ENCODE assay signal across 15 mouse cellular contexts in the genomic region with DNA sequence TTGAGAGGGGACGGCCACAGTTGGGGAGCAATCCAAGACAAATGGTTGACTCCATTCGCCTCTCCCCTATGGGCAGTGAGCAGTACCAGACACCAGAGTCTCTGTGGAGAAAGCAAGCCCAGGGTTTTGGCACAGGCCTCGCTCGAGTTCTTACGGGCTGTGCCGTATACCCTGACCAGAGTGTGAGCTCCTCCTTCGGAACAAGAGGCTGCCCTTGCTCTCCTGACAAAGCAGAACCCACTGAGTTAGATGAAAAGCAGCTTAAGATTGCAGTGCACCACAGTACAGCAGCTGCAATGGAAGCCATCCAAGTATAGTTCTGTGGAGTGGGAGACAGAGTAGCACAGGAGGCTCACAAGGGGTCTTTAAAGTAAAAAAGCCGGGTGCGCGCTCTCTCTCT. TPM values are rescaled to one million over a fixed set of nuclear protein-coding genes. Genes with fewer than 3 reads are reported as not detected.
DNase-seq lines count a peak whose midpoint lies in the region; ATAC-seq and TF ChIP-seq lines count a peak whose summit lies in the region.
"Had no signal": no experiment of that assay in that cellular context is flagged by ENCODE, and none has a peak within 500 bp of the region (broad histone marks: within the 10 kb centered on the region; RNA-seq: fewer than 3 reads in every experiment).

No protein-coding gene starts in this region.

- H3K36me3 ChIP-seq in stomach, embryonic 15.5 days: no peaks in the 10 kb centered on the region

- H3K4me1 ChIP-seq in stomach, embryonic 15.5 days: peaks cover 10% of the 10 kb centered on the region; the same call in 1 of the 2 replicates

- H3K4me3 ChIP-seq in gastrocnemius, adult 2 months: peak overlapping the region; percentile 17; the same call in 1 of the 2 replicates
- H3K4me3 ChIP-seq in stomach, embryonic 15.5 days (replicated peaks): no peak overlapping the region
- H3K4me3 ChIP-seq: embryonic facial prominence, embryonic 13.5 days had no signal

- no peak for ATAC-seq in stomach, embryonic 15.5 days (ENCODE audit: insufficient read depth, low FRiP score, low read depth)

- peak overlapping the region; percentile 77 for H3K27ac ChIP-seq in gastrocnemius, adult 2 months
- 0 out of 2 replicates have a peak overlapping the region, but pooled peaks have one; percentile 23 for H3K27ac ChIP-seq in stomach, embryonic 15.5 days
- H3K27ac ChIP-seq: embryonic facial prominence, embryonic 13.5 days had no signal

- H3K27me3 ChIP-seq in stomach, embryonic 15.5 days (replicated peaks): no peaks in the 10 kb centered on the region
- H3K27me3 ChIP-seq: embryonic facial prominence, embryonic 13.5 days had no signal

- no peak for DNase-seq in gastrocnemius, adult 2 months
- no peak for DNase-seq in gastrocnemius, adult 8-10 months (ENCODE audit: low spot score in 2 of 2)
- peak; percentile 23 to 35 for DNase-seq in left cerebral cortex, postnatal 14 days (ENCODE audit: low spot score in 2 of 2)
- DNase-seq in left cerebral cortex, adult 18-20 months (ENCODE audit: low spot score in 2 of 2): no peak
- peak; percentile 58 to 61 for DNase-seq in right cerebral cortex, postnatal 10 days (ENCODE audit: low spot score in 2 of 2)
- no peak for DNase-seq in right cerebral cortex, postnatal 25 days
- no peak for DNase-seq in kidney, adult 18-20 months
- DNase-seq: B cell, adult 2 months; cerebellum, postnatal 10 days; heart, adult 18-20 months; kidney, adult 11 months had no signal

- intact Hi-C loops in gastrocnemius, adult 2 months (cut with DNase I): no loop called here
- intact Hi-C loops in left cerebral cortex, postnatal 14 days (cut with DNase I): no loop called here

- WGBS in stomach, embryonic 15.5 days: 79% methylated on average over 10 of the region's 10 CpGs

- no peak for TF ChIP-seq CTCF in gastrocnemius, adult 2 months (IDR thresholded peaks at IDR 0.05)

- no peak overlapping the region for H3K4me2 ChIP-seq in stomach, embryonic 15.5 days
- H3K4me2 ChIP-seq: embryonic facial prominence, embryonic 13.5 days had no signal

- no peak overlapping the region for H3K9ac ChIP-seq in stomach, embryonic 15.5 days
- H3K9ac ChIP-seq: embryonic facial prominence, embryonic 13.5 days had no signal

- H3K9me3 ChIP-seq in stomach, embryonic 15.5 days: no peaks in the 10 kb centered on the region
- H3K9me3 ChIP-seq: embryonic facial prominence, embryonic 13.5 days; G1E had no signal

RNA-seq across cellular contexts. Expression of a gene that starts 4.1 kb away (rescaled TPM):
- total RNA-seq in gastrocnemius, adult 2 months (2021): 10 to 100 TPM in 1 of 2 experiments, 1 to 10 TPM in 1; 6.8 to 11.4 TPM
- 1 to 10 TPM; 2.6 to 5.1 (median 4.2) TPM for total RNA-seq in gastrocnemius, adult 8-10 months (2022)
- total RNA-seq in left cerebral cortex, postnatal 14 days (2021): 10 to 100 TPM; 18.5 to 19.5 TPM
- total RNA-seq in left cerebral cortex, adult 18-20 months (2021): 10 to 100 TPM; 21.0 to 23.7 TPM
- 49.4 and 60.4 TPM in 2 replicates for polyA plus RNA-seq in stomach, embryonic 15.5 days (2015; fragmentation: Nextera tagmentation; extraction: Ambion mirVana)

RNA-seq across cellular contexts. Expression of a gene that starts 14.8 kb away (rescaled TPM):
- under 1 TPM in 1 of 2 experiments, not detected in 1; 0.45 TPM for total RNA-seq in gastrocnemius, adult 2 months (2021)
- total RNA-seq in gastrocnemius, adult 8-10 months (2022): 1 to 10 TPM in 1 of 4 experiments, not detected in 3; 1.3 TPM
- not detected for total RNA-seq in left cerebral cortex, postnatal 14 days (2021)
- not detected for total RNA-seq in left cerebral cortex, adult 18-20 months (2021)
- not detected in 2 replicates for polyA plus RNA-seq in stomach, embryonic 15.5 days (2015; fragmentation: Nextera tagmentation; extraction: Ambion mirVana)
- total RNA-seq: heart, adult 18-20 months had no signal
- polyA plus RNA-seq: embryonic facial prominence, embryonic 13.5 days; G1E; limb, embryonic 11.5 days had no signal

RNA-seq across cellular contexts. Expression of a gene that starts 29.3 kb away (rescaled TPM):
- 1 to 10 TPM; 6.2 to 7.9 TPM for total RNA-seq in gastrocnemius, adult 2 months (2021)
- 1 to 10 TPM; 4.4 to 6.4 (median 5.0) TPM for total RNA-seq in gastrocnemius, adult 8-10 months (2022)
- total RNA-seq in left cerebral cortex, postnatal 14 days (2021): 1 to 10 TPM; 8.7 to 9.8 TPM
- total RNA-seq in left cerebral cortex, adult 18-20 months (2021): 1 to 10 TPM; 9.8 to 9.9 TPM
- polyA plus RNA-seq in stomach, embryonic 15.5 days (2015; fragmentation: Nextera tagmentation; extraction: Ambion mirVana): 45.5 and 53.4 TPM in 2 replicates

Comparison
In these comparisons a context has a peak if more than half of its experiments do, and no peak if none do; other contexts are left out.
1. DNase-seq: peak in left cerebral cortex, postnatal 14 days (2 of 2) and right cerebral cortex, postnatal 10 days (2 of 2); none in gastrocnemius, adult 2 months (single experiment), gastrocnemius, adult 8-10 months (0 of 2), left cerebral cortex, adult 18-20 months (0 of 2), right cerebral cortex, postnatal 25 days (single experiment) and kidney, adult 18-20 months (single experiment).